Mouse (Mus musculus): ENCODE measurements around the gene Gadd45b. TPM values are rescaled to one million over a fixed set of nuclear protein-coding genes. Genes with fewer than 3 reads are reported as not detected.

Gene Gadd45b
- polyA plus RNA-seq, 1 experiment from 2014 or later: 9.0 TPM

DNA sequence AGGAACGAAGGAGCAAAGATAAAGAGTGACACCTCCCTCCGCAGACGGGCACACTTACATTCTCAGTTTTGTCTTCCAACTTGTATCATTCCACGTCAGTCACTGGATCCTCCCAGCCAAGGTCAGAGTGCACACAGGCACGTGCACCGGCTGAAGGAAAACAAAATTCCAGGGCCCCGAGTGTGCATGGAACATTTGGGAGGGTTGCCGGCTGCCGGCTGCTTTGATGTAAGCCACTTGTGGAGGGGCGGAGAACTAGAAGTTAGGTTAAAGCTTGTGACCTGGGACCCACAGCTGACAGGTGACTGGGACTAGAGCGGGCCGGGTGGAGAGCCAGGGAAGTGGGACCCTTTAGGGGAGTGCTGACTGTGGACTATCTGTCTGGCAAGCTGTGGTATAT is 36.4 kb downstream of the Gadd45b start:
- WGBS: 66% methylated on average over 12 of the region's 12 CpGs

DNA sequence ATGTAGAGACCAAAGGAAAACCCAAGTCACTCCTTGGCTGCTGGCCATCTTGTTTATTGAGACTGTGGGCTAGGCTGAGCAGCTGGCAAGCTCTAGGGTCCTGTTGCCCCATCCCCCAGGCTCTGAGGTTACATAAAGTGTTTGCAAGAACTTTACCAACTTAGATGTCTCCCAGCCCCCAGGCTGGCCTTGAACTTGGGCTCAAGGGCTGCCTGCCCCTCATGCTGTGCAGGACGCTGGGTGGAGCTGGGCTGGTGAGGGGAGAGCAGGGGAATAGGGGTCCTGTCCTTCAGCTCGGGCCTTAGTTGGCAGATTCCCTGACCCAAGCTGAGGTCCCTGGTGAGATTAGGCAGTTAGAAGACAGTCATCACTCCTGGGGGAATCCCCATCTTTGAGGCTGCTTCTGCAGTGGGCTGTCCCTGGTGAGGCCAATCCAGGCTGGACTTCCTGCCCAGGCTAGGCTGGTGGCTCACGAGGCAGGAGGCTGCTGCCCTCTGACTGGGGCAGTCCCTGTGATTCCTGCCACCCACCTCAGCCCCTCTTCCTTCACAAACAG is 37.3 kb downstream of the Gadd45b start:
- no peaks in the 10 kb centered on the region for H3K27me3 ChIP-seq
- no peaks in the 10 kb centered on the region for H3K36me3 ChIP-seq
- H3K4me2 ChIP-seq: no peak overlapping the region
- WGBS: 49% methylated on average over 3 of the region's 3 CpGs
- H3K4me3 ChIP-seq: no peak overlapping the region
- peaks cover 20% of the 10 kb centered on the region for H3K4me1 ChIP-seq (replicated peaks)
- H3K9me3 ChIP-seq: no peaks in the 10 kb centered on the region
- no peak for ATAC-seq (ENCODE audit: low read depth)
- no peak overlapping the region for H3K9ac ChIP-seq
- H3K27ac ChIP-seq (replicated peaks): no peak overlapping the region

More for the DNA sequence above, 36.4 kb downstream of the Gadd45b start:
- no peak for ATAC-seq (ENCODE audit: low read depth)
- Histone ChIP-seq H3K4me1 (replicated peaks) (peaks cover 22% of the 10 kb centered on the region), H3K27ac (replicated peaks) (no peak overlapping the region), H3K9ac (no peak overlapping the region), H3K4me3 (no peak overlapping the region), H3K9me3 (no peaks in the 10 kb centered on the region), H3K27me3 (no peaks in the 10 kb centered on the region), H3K4me2 (no peak overlapping the region), H3K36me3 (no peaks in the 10 kb centered on the region)

- ATAC-seq (ENCODE audit: low read depth): no peak
- WGBS: 86% methylated on average over 4 of the region's 4 CpGs
Measured at GRCm38 (mm10) chr10:80968106-80968505, 38.2 kb downstream of the Gadd45b start.

GRCm38 (mm10) chr10:80969298-80969697 is 39.4 kb downstream of the Gadd45b start:
- H3K27ac ChIP-seq (replicated peaks): no peak overlapping the region
- H3K4me2 ChIP-seq: no peak overlapping the region
- 74% methylated on average over 3 of the region's 3 CpGs for WGBS
- H3K9me3 ChIP-seq: no peaks in the 10 kb centered on the region
- H3K27me3 ChIP-seq: 0 out of 2 replicates have a peak, but pooled peaks cover 4% of the 10 kb centered on the region
- no peak overlapping the region for H3K4me3 ChIP-seq
- no peak for ATAC-seq (ENCODE audit: low read depth)
- peaks cover 23% of the 10 kb centered on the region for H3K4me1 ChIP-seq (replicated peaks)
- no peak overlapping the region for H3K9ac ChIP-seq
- H3K36me3 ChIP-seq: no peaks in the 10 kb centered on the region

More at GRCm38 (mm10) chr10:80968106-80968505, 38.2 kb downstream of the Gadd45b start:
- Histone ChIP-seq H3K27ac (replicated peaks) (no peak overlapping the region), H3K9me3 (no peaks in the 10 kb centered on the region), H3K4me2 (no peak overlapping the region), H3K4me3 (no peak overlapping the region), H3K27me3 (no peaks in the 10 kb centered on the region), H3K4me1 (replicated peaks) (peaks cover 29% of the 10 kb centered on the region), H3K9ac (no peak overlapping the region), H3K36me3 (no peaks in the 10 kb centered on the region)

DNA sequence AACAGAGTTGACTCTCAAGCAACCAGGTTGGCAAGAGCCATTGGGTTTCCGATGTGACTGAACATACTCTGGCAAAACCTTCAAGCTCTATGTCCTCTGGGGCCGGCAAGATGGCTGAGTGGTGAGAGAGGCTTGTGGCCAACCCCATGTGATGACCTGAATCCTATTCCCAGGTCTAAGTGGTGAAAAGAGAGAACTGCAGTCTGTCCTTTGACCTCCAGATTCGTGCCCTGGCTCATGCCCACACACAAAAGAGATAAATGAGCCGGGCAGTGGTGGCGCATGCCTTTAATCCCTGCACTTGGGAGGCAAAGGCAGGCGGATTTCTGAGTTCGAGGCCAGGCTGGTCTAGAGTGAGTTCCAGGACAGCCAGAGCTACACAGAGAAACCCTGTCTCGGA is 40.3 kb downstream of the Gadd45b start:
- no peak overlapping the region for H3K27ac ChIP-seq (replicated peaks)
- H3K27me3 ChIP-seq: 0 out of 2 replicates have a peak, but pooled peaks cover 4% of the 10 kb centered on the region
- no peak overlapping the region for H3K4me3 ChIP-seq
- H3K9ac ChIP-seq: no peak overlapping the region
- 80% methylated on average over 8 of the region's 8 CpGs for WGBS
- no peaks in the 10 kb centered on the region for H3K9me3 ChIP-seq
- no peak overlapping the region for H3K4me2 ChIP-seq
- ATAC-seq (ENCODE audit: low read depth): no peak
- no peaks in the 10 kb centered on the region for H3K36me3 ChIP-seq
- H3K4me1 ChIP-seq (replicated peaks): peaks cover 23% of the 10 kb centered on the region

GRCm38 (mm10) chr10:80971533-80971932 is 41.7 kb downstream of the Gadd45b start:
- no peaks in the 10 kb centered on the region for H3K36me3 ChIP-seq
- H3K4me1 ChIP-seq (replicated peaks): peaks cover 23% of the 10 kb centered on the region
- ATAC-seq (ENCODE audit: low read depth): no peak; the same call in 1 of the 2 replicates
- no peak overlapping the region for H3K4me3 ChIP-seq
- H3K4me2 ChIP-seq: no peak overlapping the region
- no peak overlapping the region for H3K27ac ChIP-seq (replicated peaks)
- no peaks in the 10 kb centered on the region for H3K9me3 ChIP-seq
- no peak overlapping the region for H3K9ac ChIP-seq
- 0 out of 2 replicates have a peak, but pooled peaks cover 4% of the 10 kb centered on the region for H3K27me3 ChIP-seq
- 79% methylated on average over 15 of the region's 15 CpGs for WGBS

DNA sequence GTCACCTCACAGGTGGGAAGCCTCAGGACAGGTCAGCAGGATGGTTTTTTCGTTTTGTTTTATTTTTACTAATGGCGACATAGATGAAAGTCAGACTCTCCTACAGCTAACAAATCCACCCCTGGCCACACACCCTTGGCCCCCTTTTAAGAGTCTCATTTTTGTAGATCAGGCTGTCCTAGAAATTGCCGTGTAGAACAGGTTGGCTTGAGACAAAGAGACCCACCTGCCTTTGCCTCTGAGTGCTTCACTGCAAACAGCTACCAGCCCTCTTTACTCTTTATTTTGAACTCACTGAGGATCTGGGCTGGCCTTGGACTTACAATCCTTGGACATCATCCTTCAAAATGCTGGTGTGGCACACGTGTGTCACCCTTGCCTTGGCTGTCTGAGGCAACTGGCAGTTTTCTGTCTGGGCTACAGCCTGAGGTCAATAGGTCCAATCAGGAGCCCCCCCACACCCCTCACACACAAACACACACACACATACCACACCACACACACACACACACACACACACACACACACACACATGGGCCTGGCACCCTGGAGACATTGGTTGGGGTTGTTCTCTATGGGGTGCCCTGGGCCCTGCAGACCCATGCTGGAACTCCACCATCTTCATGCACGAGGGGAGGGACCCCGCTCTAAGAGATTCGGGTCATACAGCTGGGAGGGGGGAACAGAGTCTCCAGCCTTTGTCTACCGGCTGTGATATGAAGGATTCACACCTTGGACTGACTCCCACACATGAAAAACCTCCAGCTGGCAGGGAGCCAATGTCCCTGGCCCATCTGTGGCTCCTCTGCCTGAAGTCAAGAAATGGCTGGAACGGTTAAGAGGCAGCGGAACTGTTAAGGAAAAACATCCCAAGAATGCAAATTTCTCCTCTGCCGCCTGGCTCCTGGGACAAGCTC is 42.5 kb downstream of the Gadd45b start:
- H3K4me3 ChIP-seq: no peak overlapping the region
- H3K27me3 ChIP-seq: 0 out of 2 replicates have a peak, but pooled peaks cover 4% of the 10 kb centered on the region
- 49% methylated on average over 11 of the region's 11 CpGs for WGBS
- H3K9ac ChIP-seq: no peak overlapping the region
- ATAC-seq (ENCODE audit: low read depth): peak; percentile 56
- no peaks in the 10 kb centered on the region for H3K36me3 ChIP-seq
- H3K9me3 ChIP-seq: no peaks in the 10 kb centered on the region
- H3K27ac ChIP-seq (replicated peaks): no peak overlapping the region
- no peak overlapping the region for H3K4me2 ChIP-seq
- H3K4me1 ChIP-seq (replicated peaks): peaks cover 17% of the 10 kb centered on the region

GRCm38 (mm10) chr10:80973722-80974121 is 43.8 kb downstream of the Gadd45b start:
- no peak overlapping the region for H3K4me3 ChIP-seq
- no peak for ATAC-seq (ENCODE audit: low read depth)
- H3K27ac ChIP-seq (replicated peaks): no peak overlapping the region; the same call in 1 of the 2 replicates
- no peak overlapping the region for H3K4me2 ChIP-seq
- no peak overlapping the region for H3K9ac ChIP-seq
- no peaks in the 10 kb centered on the region for H3K36me3 ChIP-seq
- 0 out of 2 replicates have a peak, but pooled peaks cover 4% of the 10 kb centered on the region for H3K27me3 ChIP-seq
- H3K9me3 ChIP-seq: no peaks in the 10 kb centered on the region
- H3K4me1 ChIP-seq (replicated peaks): peaks cover 14% of the 10 kb centered on the region
- 77% methylated on average over 1 of the region's 1 CpGs for WGBS

DNA sequence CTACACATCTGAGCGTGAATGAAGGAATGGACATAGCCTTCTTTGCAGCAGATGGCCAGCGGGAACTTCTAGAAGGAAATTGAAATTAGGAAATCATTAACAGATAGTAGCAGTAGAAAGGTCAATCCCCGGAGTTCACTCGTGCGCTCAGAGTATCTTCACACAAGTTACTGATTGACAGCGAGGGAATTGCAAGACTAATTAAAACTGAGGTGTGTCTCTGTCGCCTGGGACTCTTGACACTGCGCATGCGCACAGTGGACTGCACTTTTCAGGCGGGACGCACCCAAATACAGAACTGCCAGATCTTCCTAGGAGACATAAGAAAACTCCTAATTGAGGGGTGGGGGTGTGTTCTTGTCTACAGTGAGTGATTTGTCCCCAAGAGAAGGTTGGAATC is 45.6 kb downstream of the Gadd45b start:
- Histone ChIP-seq H3K27me3 (0 out of 2 replicates have a peak, but pooled peaks cover 4% of the 10 kb centered on the region), H3K9ac (no peak overlapping the region), H3K36me3 (no peaks in the 10 kb centered on the region), H3K4me3 (no peak overlapping the region), H3K4me2 (no peak overlapping the region), H3K4me1 (replicated peaks) (peaks cover 14% of the 10 kb centered on the region), H3K27ac (replicated peaks) (no peak overlapping the region), H3K9me3 (no peaks in the 10 kb centered on the region)
- WGBS: 87% methylated on average over 11 of the region's 11 CpGs
- no peak for ATAC-seq (ENCODE audit: low read depth)

DNA sequence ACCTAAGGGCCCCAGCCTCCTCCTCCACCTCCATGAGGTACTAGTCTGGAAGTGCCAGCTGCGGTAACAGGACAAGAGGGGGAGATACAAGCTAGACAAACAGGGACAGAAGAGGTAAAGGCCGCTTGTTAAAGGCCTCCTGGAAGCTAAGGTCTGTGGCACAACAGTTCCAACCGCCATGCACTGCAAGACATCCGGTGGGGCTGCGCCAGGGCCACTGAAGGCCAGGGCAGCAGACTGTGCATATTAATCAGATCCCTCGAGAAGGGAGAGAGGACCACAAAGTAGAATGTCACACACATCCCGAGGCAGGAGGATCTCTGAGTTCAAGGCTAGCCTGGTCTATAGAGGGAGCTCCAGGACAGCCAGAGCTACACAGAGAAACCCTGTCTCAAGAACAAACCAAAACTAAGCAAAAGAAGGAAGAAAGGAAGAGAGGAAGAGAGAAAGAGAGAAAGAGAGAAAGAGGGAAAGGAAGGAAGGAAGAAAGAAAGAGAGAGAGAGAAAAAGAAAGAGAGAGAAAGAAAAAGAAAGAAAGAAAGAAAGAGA is 51.8 kb downstream of the Gadd45b start:
- WGBS: 59% methylated on average over 7 of the region's 7 CpGs
- H3K9me3 ChIP-seq: no peaks in the 10 kb centered on the region
- H3K27me3 ChIP-seq: peaks cover 31% of the 10 kb centered on the region

More for the DNA sequence above, 51.8 kb downstream of the Gadd45b start:
- no peak overlapping the region for H3K4me2 ChIP-seq
- H3K4me3 ChIP-seq: no peak overlapping the region
- H3K9ac ChIP-seq: no peak overlapping the region
- H3K36me3 ChIP-seq: no peaks in the 10 kb centered on the region
- ATAC-seq (ENCODE audit: low read depth): no peak
- H3K4me1 ChIP-seq (replicated peaks): peaks cover 9% of the 10 kb centered on the region
- no peak overlapping the region for H3K27ac ChIP-seq (replicated peaks)

All from neural tube, embryonic 13.5 days (tissue).